Mouse (Mus musculus) bone marrow macrophage, adult 2 months (primary cell): ENCODE data around the gene Slc25a30.

Source experiments
- CTCF ChIP-seq: IDR thresholded peaks from 2 replicates; pipeline ENCODE4 v1.5.1; 2012; ENCODE audit warnings: low read depth, mild to moderate bottlenecking, low read length, moderate library complexity
- POLR2A ChIP-seq: IDR thresholded peaks from 2 replicates; pipeline ENCODE4 v1.6.1; 2012; ENCODE audit warnings: mild to moderate bottlenecking, low read depth, low read length, borderline replicate concordance

GRCm38 (mm10) chr14:75789291-75789690, 2.5 kb upstream of the Slc25a30 start:
- TF ChIP-seq CTCF (no peak), POLR2A (no peak)
